Mouse (Mus musculus) spleen, adult 2 months (tissue): ENCODE measurements around the gene Tbx1.

Source experiments
- CTCF ChIP-seq: fragments of 200-500 bp; IDR thresholded peaks from 2 replicates; pipeline ENCODE4 v1.5.1; 2011; ENCODE audit warnings: mild to moderate bottlenecking, inconsistent platforms; ENCODE audit not compliant: insufficient read depth, insufficient read length, insufficient replicate concordance; ENCODE audit errors: extremely low read depth
- POLR2A ChIP-seq: fragments of 200-500 bp; IDR thresholded peaks from 2 replicates; pipeline ENCODE4 v1.6.1; 2011; ENCODE audit warnings: low read depth, low read length, inconsistent platforms

DNA sequence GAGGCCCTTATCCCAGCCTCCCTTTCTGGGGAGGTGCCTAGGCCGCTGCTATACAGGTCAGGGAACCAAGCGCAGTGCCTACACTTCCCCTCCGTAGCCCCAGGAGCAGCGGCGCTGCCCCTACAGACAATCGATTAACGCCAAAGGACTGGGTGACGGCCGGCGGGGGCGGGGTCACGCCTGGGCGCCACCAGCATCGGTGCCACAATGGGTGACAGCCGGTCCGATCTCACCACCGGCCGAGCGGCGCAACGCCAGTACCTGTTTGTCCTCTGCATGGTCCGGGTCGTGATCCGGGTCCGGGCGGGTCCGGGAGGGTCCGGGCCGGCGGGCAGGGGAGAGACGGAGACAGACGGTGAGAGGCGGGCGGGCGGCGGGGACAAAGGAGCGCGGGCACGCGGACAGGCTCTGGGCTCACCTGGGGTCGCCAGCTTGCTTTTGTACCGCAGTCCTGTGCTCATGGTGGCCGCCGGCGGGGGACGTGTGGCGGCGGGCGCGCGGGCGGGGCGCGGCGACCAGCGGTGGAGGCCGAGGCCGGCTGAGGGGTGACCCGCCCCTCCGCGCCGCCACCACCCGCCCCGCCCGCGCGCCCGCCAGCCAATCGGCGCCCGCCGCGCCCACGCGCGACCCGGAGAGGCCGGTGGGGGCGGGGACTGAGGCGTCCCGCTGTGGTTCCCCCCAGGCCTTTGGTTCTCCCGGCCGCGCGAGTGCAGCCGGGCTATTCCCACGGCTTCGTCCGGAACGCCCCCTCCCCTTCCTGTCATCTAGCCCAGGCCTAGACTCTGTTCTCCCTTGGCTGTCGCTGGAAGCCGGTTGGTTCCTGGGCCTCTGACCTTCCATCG lies 39.1 kb upstream of the Tbx1 start, which contains the start of gene Sept5:
- TF ChIP-seq POLR2A (no peak), CTCF (no peak)
